Mouse (Mus musculus) ES-E14 (cell line): ENCODE results near the gene Nap1l5. TPM values are rescaled to one million over a fixed set of nuclear protein-coding genes. Genes with fewer than 3 reads are reported as not detected.

Experiments
- DNase-seq: peaks from one replicate; pipeline ENCODE4 v3.0.0-alpha.2; 2013; ENCODE audit warnings: low read depth, low spot score
- H3K27ac ChIP-seq: 2 replicates; pipeline ENCODE4 v1.5.1; 2012; ENCODE audit warnings: low read depth, mild to moderate bottlenecking, low read length, moderate library complexity, mixed read lengths; ENCODE audit not compliant: poor library complexity, insufficient read depth, severe bottlenecking
- H3K36me3 ChIP-seq: 2 replicates; pipeline ENCODE4 v1.6.1; 2012; ENCODE audit warnings: mild to moderate bottlenecking, low read length, moderate library complexity, mixed read lengths; ENCODE audit not compliant: control insufficient read depth, poor library complexity, insufficient read depth, severe bottlenecking
- H3K4me1 ChIP-seq, 2 experiments: fragments of 150-350 bp in 1 of 2; sonication (generic) in 1 of 2; 2 replicates each; pipeline ENCODE4 v1.6.1; 2012; ENCODE audit warnings: low read length in 2 of 2, mild to moderate bottlenecking in 1 of 2, mixed read lengths in 1 of 2; ENCODE audit not compliant: control insufficient read depth in 2 of 2, insufficient read depth in 2 of 2, poor library complexity in 1 of 2
- H3K4me3 ChIP-seq, 2 experiments: fragments of 150-350 bp in 1 of 2; sonication (generic) in 1 of 2; 2 replicates each; pipeline ENCODE4 v1.5.1; 2012; ENCODE audit warnings: low read length in 2 of 2, low read depth in 1 of 2, mild to moderate bottlenecking in 1 of 2, mixed read lengths in 1 of 2; ENCODE audit not compliant: insufficient read depth in 1 of 2, poor library complexity in 1 of 2, severe bottlenecking in 1 of 2
- H3K9ac ChIP-seq: 2 replicates; pipeline ENCODE4 v1.6.1; 2012; ENCODE audit warnings: low read depth, mild to moderate bottlenecking, low read length, mixed read lengths; ENCODE audit not compliant: poor library complexity, insufficient read depth, severe bottlenecking
- H3K9me3 ChIP-seq: fragments of 150-350 bp; sonication (generic); 2 replicates; pipeline ENCODE4 v1.6.1; 2012; ENCODE audit warnings: low read depth, mild to moderate bottlenecking, low read length; ENCODE audit not compliant: control insufficient read depth, insufficient read depth
- CHD2 ChIP-seq: IDR thresholded peaks from 2 replicates; pipeline ENCODE4 v1.6.1; 2014; ENCODE audit warnings: mild to moderate bottlenecking, low read depth, low read length, inconsistent platforms
- HCFC1 ChIP-seq: IDR thresholded peaks from 2 replicates; pipeline ENCODE4 v1.6.1; 2012; ENCODE audit warnings: low read length, inconsistent platforms, borderline replicate concordance; ENCODE audit not compliant: insufficient read depth
- MAFK ChIP-seq: IDR thresholded peaks from 2 replicates; pipeline ENCODE4 v1.6.1; 2014; ENCODE audit warnings: mild to moderate bottlenecking, low read depth, low read length, inconsistent platforms; ENCODE audit not compliant: insufficient read depth
- ZC3H11A ChIP-seq: IDR thresholded peaks from 2 replicates; pipeline ENCODE4 v1.6.1; 2012; ENCODE audit warnings: low read depth, mild to moderate bottlenecking, inconsistent platforms, low read length, borderline replicate concordance
- ZNF384 ChIP-seq: IDR thresholded peaks from 2 replicates; pipeline ENCODE4 v1.6.1; 2012; ENCODE audit warnings: low read depth, low read length, inconsistent platforms
- in situ Hi-C, 2 experiments: fragments of 600-800 bp; cut with MboI; formaldehyde crosslinking; loops; one replicate each; pipeline ENCODE4 v1.15.1; 2025; ENCODE audit warnings: low sequenced_read_pairs in 2 of 2, inconsistent platforms in 1 of 2; ENCODE audit not compliant: unreplicated experiment in 2 of 2
- total RNA-seq: library from RNA; depleted of rRNA; stranded (reverse); fragments of 300-350 nt; gene quantifications from 2 replicates; pipeline ENCODE4 v1.2.3, GENCODE M21; 2012

The Nap1l5 gene
- total RNA-seq, 1 experiment: 0.67 TPM

DNA sequence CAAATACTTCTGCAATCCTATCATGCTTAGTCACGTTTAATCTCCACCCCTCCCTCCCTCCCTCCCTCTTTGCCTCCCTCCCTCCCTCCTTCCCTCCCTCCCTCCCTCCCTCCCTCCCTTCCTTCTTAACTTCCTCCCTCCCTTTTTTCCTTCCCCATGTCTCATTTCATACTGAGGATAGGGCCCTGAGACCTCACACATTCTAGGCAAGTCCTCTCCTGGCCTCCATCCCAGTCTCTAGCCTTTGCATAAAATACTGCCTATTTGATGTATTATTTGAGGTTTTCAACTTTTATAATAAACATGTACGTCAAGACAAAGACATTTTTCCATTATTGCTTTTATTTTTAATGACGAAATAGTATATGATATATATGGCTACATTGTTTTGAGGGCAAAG is 6.7 kb upstream of the Nap1l5 start:
- Histone ChIP-seq H3K9me3 (peaks cover under 1% of the 10 kb centered on the region; the same call in 1 of the 2 replicates), H3K9ac (no peak overlapping the region), H3K27ac (no peak overlapping the region), H3K4me3 (no peak overlapping the region), H3K36me3 (peaks cover 3% of the 10 kb centered on the region; the same call in 1 of the 2 replicates), H3K4me1 (no peaks in the 10 kb centered on the region)
- in situ Hi-C loops: no loop called here
- DNase-seq: no peak
- TF ChIP-seq MAFK: no peak

DNA sequence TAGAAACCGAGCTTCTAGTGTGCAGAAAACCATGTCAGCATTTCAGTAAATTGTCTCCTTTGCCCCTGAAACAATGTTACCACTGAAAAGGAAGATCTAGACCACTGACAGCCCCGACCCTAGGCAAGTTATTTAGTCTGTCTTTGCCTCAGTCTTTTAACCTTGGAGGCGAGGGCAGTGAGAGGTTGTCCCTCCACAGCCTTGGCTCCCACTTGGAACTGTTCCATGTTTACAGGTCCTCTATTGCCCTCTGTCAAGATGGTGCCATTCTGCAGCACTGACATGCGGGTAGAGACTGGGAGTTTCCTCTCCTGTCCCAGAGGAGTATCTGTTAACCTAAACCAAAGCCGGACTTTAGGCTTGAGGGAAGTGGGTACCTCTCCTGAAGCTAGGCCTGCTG is 6.0 kb upstream of the Nap1l5 start:
- H3K36me3 ChIP-seq: peaks cover 1% of the 10 kb centered on the region; the same call in 1 of the 2 replicates
- no peak for DNase-seq
- no peak overlapping the region for H3K27ac ChIP-seq
- in situ Hi-C loops: no loop called here
- peaks cover 3% of the 10 kb centered on the region for H3K9me3 ChIP-seq
- H3K9ac ChIP-seq: no peak overlapping the region
- H3K4me1 ChIP-seq: no peaks in the 10 kb centered on the region
- H3K4me3 ChIP-seq: no peak overlapping the region
- TF ChIP-seq HCFC1: no peak
- no peak for TF ChIP-seq CHD2
- no peak for TF ChIP-seq ZNF384
- no peak for TF ChIP-seq ZC3H11A
- no peak for TF ChIP-seq MAFK

DNA sequence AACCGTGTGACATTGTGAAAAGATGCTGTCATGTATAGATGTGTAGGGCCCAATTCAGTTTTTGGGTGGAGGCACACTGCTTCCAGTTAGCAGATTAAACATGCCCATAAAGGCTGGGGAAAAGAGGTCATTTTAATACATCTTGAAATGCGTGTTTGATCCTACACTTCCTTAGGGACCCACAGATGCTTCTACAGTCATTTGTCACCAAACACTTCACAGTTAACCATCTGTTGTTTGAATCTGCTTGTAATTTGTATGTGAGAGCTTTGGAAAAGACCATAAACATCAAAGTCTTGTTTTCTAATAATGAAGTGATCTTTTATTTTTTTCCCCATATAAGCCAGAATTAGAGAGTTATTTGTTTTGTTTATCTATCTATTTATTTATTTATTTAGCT is 915 bp upstream of the Nap1l5 start:
- Histone ChIP-seq H3K4me3 (no peak overlapping the region), H3K4me1 (no peaks in the 10 kb centered on the region), H3K36me3 (peaks cover 5% of the 10 kb centered on the region; the same call in 1 of the 2 replicates), H3K9ac (no peak overlapping the region), H3K27ac (no peak overlapping the region), H3K9me3 (peaks cover 19% of the 10 kb centered on the region)
- no peak for TF ChIP-seq ZNF384
- in situ Hi-C loops: no loop called here
- no peak for DNase-seq

DNA sequence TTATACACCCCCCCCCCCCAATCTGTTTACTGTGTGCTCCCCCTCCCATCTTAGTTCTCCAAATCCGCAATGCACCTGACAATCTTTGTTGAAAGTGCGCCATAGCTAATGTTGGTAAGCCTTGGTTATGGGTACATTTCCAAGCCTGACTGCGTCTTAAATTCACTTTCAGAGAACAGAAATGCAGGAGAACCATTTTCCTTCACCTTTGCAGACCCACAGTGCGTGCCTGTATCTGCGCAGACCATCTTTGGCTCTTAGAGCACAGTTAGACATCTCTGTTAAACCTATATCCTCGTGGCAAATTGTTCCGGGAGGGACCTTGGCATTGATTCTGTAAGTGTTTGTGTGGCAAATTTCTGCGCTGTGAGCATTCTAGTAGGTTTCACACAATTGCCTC is 460 bp upstream of the Nap1l5 start:
- no peak overlapping the region for H3K4me3 ChIP-seq
- peaks cover 5% of the 10 kb centered on the region; the same call in 1 of the 2 replicates for H3K36me3 ChIP-seq
- in situ Hi-C loops: no loop called here
- H3K9me3 ChIP-seq: peaks cover 19% of the 10 kb centered on the region
- H3K4me1 ChIP-seq: no peaks in the 10 kb centered on the region
- H3K9ac ChIP-seq: no peak overlapping the region
- TF ChIP-seq ZNF384 (no peak), ZC3H11A (no peak)
- no peak overlapping the region for H3K27ac ChIP-seq
- no peak for DNase-seq

DNA sequence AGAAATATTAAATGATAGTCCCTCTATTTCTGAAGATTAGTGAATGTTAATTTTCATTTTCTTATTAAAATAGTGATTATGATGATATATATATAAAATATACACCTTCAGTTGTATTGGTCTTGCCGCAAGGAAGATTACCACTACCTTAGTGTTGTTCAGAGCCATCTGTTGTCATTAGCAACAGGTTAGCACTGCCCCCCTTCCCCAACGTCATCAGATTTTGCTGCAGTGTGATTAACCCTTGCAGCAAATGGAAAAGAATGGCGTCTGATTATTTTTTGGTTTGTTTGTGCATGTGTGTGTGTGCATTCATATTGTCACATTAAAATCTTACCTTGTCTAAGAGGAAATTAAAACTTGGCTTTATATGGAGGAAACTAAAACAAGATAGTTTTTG is 2.3 kb downstream of the Nap1l5 start:
- no peak overlapping the region for H3K4me3 ChIP-seq
- H3K36me3 ChIP-seq: peaks cover 5% of the 10 kb centered on the region; the same call in 1 of the 2 replicates
- no peak overlapping the region for H3K27ac ChIP-seq
- H3K9me3 ChIP-seq: peaks cover 19% of the 10 kb centered on the region
- H3K9ac ChIP-seq: no peak overlapping the region
- in situ Hi-C loops: no loop called here
- DNase-seq: no peak
- no peaks in the 10 kb centered on the region for H3K4me1 ChIP-seq
- TF ChIP-seq MAFK: no peak
